Mouse (Mus musculus) adrenal gland, postnatal 4 days (tissue): Measurements from ENCODE around the gene Klhdc10. TPM values are rescaled to one million over a fixed set of nuclear protein-coding genes. Genes with fewer than 3 reads are reported as not detected.
"Not testable (repeated sequence)": the region's sequence is repeated elsewhere in the genome, so short reads cannot be mapped to it uniquely, and the experiment has no call there.

Experiments
- DNase-seq, 2 experiments: peaks; one replicate each; pipeline ENCODE4 v3.0.0; 2021 to 2022; ENCODE audit warnings: low spot score in 2 of 2, mixed read lengths in 2 of 2
- long read RNA-seq, 2 experiments: library from polyadenylated mRNA; stranded (forward); transcript quantifications; one replicate each; pipeline ENCODE4 v2.0.0; 2021
- total RNA-seq, 2 experiments: library from RNA; stranded (reverse); gene quantifications; 2 replicates each; pipeline ENCODE4 v1.2.3; 2021

The Klhdc10 gene
- total RNA-seq, result 10 to 100 TPM; 97.5 to 98.1 TPM
- long read RNA-seq, experiment 1, full-length matches to known transcripts, result 10 of 15 reads
- long read RNA-seq, experiment 1, partial matches to known transcripts, result 1 of 15 reads
- long read RNA-seq, experiment 1, other reads (novel, unspliced or antisense), result 4 of 15 reads
- long read RNA-seq, experiment 2, full-length matches to known transcripts, result 15 of 26 reads
- long read RNA-seq, experiment 2, partial matches to known transcripts, result 1 of 26 reads
- long read RNA-seq, experiment 2, other reads (novel, unspliced or antisense), result 10 of 26 reads

DNA sequence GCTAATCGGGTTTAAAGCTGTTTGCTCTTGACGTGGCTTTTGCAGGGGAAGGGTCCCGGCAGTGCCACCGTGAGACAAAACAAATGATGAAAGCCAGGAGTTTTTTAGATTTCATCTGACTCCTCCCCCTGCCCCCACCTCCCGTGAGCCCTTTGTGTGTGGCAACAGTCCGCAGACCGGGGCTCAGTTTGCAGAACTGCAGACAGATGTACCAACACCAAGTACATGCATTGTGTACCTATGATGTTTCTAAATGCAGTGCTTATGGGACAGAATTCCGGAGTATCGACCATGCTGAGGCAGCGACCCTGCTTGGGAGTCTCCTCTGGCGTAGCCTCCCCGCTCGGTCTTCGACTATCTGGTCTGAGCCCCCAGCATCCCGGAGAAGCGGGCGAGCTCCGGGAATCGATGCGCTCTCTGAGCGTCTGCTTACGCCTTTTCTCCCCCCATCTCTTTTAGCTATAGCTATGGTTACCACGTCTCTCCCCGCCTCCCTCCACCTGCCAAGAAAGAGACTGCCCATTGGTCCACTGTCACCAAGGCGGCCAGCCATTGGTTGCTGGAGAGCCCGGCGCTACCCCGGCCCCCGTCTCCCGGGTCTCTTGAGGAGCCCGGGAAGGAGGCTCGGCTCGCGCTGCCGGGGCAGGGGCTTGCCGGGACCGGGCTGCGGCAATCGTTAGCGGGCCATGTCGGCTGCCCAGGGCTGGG lies at the start of gene Klhdc10:
Gene Klhdc10, plus strand, starts transcription at position 561 of the 708 bp plus-strand sequence.
- DNase-seq, result peak; percentile 98 to 99

GRCm38 (mm10) chr6:30352762-30353161 lies 48.9 kb upstream of the Klhdc10 start:
- no peak for DNase-seq

DNA sequence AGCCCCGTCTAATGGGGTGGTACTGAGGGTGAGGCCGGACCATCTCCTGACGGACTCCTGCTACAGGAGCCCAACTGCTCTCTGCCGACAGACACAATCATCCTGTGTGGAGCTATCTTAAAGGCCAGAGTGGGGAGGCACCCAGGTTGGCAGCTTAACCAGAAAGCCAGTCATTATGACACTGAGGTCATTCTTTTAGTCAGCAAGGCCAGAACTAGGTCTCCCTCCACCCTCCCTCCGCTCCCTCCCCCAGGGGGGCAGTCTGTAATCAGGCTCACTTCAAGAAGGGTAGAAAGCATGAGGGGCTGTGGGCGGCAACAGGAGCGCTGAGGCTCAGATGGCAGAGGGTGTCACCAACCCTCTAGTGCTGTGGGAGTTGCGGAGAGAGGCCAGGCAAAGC lies 48.0 kb upstream of the Klhdc10 start:
- DNase-seq, result no peak

DNA sequence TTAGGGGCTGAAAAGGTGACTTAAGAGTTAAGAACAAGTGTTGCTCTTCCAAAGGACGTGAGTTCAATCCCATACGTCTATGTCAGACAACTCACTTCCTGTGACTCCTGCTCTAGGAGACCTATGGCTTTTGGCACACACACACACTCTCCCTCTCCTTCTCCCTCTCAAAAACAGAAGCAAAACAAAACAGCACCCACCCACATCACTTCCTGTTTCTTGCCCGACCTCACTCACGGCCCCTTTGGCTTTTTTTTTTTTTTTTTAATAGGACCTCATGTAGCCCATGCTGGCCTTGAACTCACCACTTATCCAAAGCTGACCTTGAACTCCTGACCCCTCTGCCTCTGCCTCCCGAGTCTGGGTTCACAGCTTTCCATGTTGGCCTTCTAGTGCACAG lies 46.9 kb upstream of the Klhdc10 start:
- no peak for DNase-seq

DNA sequence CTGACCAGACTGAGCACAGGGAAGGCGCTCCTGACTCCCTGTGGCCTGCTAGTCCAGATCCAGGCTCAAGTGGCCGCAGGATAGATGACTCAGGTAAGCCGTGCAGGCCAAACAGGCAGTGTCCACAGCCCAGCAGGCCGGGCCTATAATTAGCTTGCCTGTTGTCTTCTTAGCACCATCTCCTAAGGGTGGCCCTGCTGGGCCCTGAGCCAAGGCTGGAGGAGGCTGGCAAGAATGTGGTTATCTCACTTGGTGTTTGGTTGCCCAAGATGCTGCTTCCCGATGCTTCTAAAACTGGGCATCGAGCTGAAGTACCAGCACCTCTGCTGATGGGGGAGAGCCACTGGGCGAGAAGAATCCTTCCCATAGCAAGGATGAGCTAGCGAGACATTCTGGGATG lies 46.0 kb upstream of the Klhdc10 start:
- DNase-seq, result no peak

GRCm38 (mm10) chr6:30356161-30356560 lies 45.5 kb upstream of the Klhdc10 start:
- DNase-seq, result no peak

- DNase-seq, result no peak
Observed at GRCm38 (mm10) chr6:30356680-30357079, 45.0 kb upstream of the Klhdc10 start.

- peak in 1 of 2 experiments; percentile 55 for DNase-seq
Observed at GRCm38 (mm10) chr6:30357561-30358177, 44.0 kb upstream of the Klhdc10 start.

- DNase-seq, result no peak
Observed at GRCm38 (mm10) chr6:30359762-30360509, 41.7 kb upstream of the Klhdc10 start.

DNA sequence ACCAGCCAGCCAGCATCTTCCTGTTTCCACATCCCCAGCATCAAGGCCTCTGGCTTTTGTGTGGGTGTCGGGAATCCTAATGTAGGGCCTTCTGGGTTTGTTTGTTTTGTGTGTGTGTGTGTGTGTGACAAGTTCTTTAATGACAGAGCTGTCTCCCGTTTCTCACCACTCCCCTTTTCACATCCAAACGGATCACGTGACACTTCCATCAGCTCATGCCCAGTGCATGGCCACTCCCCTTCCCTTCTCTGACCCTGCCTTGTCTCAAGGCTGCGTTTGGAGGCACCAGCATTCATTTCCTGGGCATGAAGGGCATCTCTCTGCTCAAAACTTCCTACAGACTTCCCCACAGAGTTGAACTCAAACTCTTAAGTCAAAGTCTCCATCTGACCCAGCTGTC lies 37.9 kb upstream of the Klhdc10 start:
- no peak for DNase-seq

GRCm38 (mm10) chr6:30369291-30369690 lies 32.4 kb upstream of the Klhdc10 start:
- no peak for DNase-seq

DNA sequence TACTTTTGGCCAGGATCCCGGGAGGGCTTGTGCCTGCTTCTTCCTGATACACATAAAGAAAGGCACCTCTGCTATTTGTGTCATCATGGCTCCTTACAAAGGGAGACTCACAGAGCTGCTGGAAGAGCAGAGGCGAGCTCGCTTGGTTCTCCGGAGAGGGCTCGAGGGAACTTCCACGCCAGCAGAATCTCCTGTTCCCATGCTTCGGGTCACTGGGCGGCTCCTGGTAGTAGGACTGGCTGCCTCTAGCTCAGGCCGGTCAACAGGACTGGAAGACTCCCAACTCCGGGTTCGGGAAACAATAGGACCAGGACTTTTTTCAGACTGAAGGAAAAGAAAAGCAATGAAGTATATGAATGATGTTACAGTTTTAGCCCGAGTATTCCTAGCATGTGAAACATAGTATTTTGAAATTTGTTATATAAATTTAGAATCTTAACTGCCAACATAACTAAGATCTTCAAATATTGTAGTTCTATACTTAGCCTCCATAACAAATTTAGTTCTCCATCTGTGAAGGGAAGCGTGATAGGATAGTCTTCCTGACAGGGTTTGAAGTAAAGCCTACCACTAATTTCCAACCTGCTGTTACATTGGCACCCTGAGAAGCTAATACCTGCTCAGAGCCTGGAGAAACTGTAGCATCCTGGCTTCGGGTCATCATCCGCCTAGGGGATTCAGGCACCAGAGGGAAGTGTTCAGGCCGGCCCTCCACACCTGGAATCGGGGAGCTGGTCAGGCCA lies 28.9 kb upstream of the Klhdc10 start:
- DNase-seq, result no peak

GRCm38 (mm10) chr6:30374731-30375510 lies 26.7 kb upstream of the Klhdc10 start:
- no peak for DNase-seq

GRCm38 (mm10) chr6:30375791-30376190 lies 25.9 kb upstream of the Klhdc10 start:
- DNase-seq, result no peak

DNA sequence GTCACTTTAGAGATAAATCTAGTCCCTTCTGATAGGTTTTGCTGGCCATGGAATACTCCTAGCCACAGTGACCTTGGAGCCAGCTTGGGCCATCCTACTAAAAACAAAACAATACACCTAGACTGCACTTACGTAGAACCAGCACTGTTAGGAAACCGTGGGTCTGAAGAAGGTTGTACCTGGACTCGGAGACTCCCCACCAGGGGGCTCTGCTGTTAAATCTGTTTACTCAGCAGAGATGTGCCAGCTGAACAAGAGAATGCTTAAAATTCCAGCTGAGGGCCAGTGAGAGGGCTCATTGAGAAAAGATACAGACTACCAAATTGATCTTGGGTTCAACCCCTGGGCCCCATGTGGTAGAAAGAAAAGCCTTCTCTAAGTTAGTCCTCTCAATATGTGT lies 20.6 kb upstream of the Klhdc10 start:
- DNase-seq, result no peak

DNA sequence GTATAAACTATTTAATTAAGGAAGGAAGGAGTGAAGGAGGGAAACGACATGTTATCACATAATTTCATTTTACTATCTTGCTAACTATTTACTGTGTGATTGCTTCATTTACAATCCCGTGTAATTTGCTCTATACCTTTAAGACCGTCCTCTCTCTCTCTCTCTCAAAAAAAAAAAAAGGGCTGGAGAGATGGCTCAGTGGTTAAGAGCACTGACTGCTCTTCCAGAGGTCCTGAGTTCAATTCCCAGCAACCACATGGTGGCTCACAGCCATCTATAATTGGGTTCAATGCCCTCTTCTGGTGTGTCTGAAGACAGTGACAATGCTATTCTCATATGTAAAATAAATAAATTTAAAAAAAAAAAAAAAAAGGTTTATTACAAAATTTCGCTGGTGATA lies 11.4 kb upstream of the Klhdc10 start:
- DNase-seq, result not testable (repeated sequence)

DNA sequence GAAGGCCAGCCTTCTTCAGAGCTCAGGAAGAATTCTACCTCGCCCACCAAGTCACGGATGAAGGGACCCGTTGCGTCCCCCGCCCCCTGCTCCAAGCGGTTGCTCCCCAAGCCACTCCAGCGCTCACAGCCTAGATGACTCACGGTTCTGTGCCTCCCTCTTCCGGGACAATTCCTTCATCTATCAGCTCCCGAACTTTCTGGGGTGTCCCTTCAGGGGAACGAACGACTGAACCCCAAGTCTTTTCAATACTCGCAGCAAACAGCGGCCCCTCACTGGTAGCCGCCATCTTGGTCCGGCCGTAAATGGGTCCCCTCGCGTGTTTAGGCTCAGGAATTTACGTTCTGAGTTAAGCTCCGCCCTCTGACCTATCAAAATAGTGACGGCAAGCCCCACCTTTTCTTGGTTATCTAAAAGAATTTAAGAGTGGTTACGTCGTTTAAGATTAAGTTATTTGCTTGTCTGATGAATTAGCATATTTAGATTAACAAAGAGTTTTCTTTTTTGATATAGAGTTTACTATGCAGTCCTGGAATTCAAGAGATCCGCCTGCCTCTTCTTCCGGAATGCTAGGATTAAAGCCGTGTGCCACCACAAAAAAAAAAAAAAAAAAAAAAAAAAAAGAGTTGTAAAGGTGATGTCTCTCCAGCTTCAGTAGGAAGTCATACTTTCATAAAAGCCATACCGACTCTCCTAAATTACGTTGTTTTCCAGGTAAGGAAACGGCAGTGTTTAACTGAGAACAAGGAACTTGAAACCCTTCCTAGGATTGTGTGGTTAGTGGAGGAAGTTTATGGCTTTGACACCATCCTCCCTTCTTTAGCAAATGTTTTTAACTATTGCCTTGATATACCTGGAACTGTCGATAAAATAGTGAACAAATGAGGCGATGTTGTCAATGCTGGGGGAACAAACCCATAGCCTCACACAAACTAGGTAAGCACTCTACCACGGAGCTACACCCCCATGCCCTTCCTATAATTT lies 10.7 kb upstream of the Klhdc10 start, which contains the start of gene Zc3hc1:
Gene Zc3hc1, minus strand, starts transcription at position 315 of the 984 bp plus-strand sequence.
- peak; percentile 42 to 60 for DNase-seq

DNA sequence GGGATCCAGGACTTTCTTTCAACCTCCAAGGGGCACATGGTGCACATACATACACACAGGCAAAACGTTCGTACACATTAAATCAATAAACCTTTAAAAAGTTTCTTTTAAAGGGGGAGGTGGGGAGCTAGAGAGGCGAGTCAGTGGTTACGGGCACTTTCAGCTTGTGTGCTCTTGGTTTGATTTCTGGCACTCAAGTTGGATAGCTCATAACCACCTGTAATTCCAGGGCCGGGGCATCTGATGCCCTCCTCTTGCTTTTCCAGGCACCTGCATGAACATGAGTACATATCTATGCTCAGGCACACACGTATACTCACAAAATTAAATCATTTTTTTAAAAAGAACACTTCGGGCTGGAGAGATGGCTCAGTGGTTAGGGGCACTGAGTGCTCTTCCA lies 9.7 kb upstream of the Klhdc10 start:
- no peak for DNase-seq

GRCm38 (mm10) chr6:30400146-30400545 lies 1.5 kb upstream of the Klhdc10 start:
- DNase-seq, result no peak
